Mouse (Mus musculus) frontal cortex, postnatal 25 days (tissue): ENCODE results near the gene Zfhx3.

Experiments used
- DNase-seq, 2 experiments: peaks; one replicate each; pipeline ENCODE4 v3.0.0; 2022; ENCODE audit warnings: low spot score in 2 of 2

Gene Zfhx3

GRCm38 (mm10) chr8:108748095-108748494 is 805.7 kb downstream of the Zfhx3 start:
- DNase-seq: no peak

DNA sequence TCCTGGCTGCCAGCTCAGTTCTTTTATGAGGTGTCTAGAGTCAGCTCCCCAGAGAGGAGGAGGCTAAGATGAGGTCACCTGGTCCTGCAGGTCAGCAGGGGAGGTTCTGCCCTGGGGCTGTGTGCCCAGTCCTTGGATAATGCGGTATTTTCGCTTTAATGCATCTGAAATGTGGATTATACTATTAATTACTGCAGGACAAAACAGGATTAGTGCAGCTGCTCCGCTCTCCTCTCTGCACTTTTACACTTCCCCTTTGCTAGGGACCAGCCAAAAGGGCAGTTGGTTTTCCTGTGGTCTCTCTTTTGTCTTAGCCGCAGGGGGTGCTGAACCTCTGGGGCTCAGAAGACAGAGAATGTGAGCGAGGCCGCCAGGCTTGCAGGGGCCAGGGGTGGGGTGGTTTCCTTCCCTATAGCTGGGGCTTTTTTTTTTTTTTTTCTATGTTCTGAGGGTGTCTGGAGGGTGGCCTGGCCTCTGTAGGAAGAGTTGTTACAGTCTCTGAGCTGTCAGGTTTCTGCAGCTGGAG is 806.5 kb downstream of the Zfhx3 start:
- DNase-seq: no peak

DNA sequence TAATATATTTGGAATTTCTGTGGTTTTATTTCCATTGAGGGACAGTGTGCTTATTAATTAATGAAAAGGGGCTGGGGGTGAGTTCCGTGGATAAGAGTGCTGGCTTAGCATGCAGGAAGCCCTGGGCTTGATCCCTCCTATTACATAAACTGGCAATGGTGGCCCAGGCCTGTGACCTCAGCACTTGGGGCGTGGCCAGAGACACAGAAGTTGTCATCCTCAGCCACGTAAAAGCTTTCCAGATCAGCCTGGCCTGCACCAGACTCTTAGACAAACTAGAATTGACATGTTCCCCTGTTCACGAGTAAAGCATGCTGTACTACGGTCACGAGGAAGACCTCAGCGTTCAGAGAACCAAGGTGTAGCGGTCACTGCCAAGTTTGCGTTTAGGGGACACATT is 808.4 kb downstream of the Zfhx3 start:
- DNase-seq: no peak

GRCm38 (mm10) chr8:108754556-108754955 is 812.1 kb downstream of the Zfhx3 start:
- DNase-seq: no peak

GRCm38 (mm10) chr8:108755400-108756325 is 813.2 kb downstream of the Zfhx3 start:
- no peak for DNase-seq

DNA sequence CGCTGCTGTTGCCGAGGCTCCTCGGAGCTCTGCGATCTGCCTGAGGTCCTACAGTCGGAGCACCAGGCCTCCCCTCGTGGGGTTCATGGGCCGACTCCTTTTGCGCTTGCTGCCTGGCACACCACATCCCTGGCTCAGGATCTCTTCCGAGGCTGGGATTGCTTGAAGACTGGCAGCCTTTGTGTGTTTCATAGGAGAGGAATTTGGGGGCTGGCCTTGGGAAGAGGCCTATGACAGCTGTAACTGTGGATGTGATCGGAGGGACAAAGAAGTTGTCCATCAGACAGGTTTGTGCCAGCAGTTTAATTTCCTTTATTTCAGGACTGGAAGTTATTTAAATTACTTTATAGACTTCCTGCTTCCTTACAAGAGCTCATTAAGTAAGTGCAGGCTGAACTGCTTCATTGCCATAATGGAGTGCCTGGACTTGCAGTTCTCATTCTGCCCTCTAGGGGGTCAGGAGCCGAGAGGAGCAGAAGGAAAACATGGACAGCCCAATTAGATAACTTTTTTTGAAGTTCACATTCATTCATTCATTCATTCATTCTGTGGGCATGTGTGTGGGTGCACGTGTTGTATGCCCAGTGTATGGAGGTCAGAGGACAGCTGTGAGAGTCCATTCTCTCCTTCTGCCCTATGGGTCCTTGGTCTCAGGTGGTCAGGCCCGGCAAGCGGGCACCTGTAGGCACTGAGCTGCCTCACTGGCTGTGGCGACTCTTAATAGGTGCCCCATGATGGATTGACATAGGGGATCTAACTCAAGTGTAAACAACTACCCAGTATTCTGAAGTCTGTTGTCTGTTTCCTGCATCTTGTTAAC is 817.3 kb downstream of the Zfhx3 start:
- peak; percentile 32 to 33 for DNase-seq

DNA sequence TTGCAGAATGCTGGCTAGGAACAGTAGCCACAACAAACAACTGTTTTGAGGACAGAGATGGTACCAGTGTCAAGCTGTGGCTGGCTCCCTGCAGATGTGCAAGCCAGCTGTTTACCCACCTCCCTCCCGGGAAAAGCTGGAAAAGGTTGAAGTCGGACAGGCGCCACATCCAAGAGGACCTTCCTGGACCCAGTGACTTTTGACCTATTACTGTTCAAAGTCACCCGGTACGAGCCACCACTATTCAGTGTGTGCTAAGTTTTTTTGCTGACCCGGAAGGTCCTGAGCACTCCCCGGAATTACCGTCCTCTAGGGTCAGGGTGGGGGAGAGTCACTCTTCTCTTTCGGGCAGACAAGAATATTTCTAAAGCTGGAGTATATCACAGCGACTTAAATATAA is 818.3 kb downstream of the Zfhx3 start:
- no peak for DNase-seq

GRCm38 (mm10) chr8:108762567-108762966 is 820.1 kb downstream of the Zfhx3 start:
- DNase-seq: no peak

GRCm38 (mm10) chr8:108764403-108765194 is 822.2 kb downstream of the Zfhx3 start:
- DNase-seq: no peak

DNA sequence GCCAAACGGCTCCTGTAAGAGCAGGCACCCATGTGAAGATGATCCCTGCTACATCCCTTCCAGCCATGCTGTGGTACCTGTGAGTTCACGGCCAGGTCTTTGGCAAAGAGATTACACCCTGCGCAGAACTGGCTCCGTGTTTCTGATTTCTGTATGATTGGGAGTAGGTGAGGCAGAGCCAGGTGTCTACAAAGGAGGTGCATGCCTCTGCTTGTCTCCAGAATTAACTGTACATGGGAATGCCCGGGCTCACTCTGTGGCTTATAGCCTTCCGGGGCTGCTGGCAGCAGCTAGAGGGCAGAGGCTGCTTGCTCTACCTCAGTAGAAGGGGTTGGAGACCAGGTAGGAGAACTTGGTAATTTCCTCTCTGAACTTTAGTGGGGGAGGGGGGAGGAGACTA is 823.7 kb downstream of the Zfhx3 start:
- DNase-seq: no peak

DNA sequence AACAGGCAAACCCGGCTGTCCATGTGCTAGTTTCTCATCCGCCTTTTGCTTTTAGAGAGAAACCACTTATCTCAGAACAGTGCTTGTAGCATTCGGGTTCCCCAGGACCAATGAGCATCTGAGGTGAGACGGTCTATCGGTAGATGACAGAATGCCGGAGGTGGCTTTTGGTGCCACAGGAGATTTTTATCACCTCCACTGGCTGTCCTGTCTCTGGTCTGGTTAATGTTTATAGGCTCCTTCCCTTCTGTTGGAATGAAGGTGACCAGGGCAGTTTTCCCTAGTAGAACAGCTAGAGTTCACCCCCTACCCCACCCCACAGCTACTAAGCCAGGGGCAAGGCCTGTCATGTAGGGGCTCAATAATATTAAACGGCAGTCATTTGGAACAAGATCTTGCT is 825.6 kb downstream of the Zfhx3 start:
- no peak for DNase-seq

DNA sequence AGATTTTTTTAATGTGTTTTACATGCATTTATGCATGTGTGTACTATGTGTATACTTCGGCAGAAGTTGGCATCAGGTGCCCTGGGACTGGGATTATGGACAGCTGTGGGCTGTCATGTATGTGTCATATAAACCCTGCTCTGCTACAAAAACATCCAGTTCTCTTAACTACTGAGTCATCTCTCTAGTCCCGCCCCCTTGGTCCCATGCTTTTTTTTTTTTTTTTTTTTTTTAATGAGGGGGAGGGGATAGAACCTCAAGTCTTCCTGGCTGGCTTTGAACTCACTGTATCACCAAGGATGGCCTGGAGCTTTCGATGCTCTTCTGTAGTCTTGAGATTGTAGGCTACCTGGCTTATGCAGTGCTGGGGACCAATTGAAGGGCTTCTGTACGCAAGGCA is 827.9 kb downstream of the Zfhx3 start:
- DNase-seq: no peak

GRCm38 (mm10) chr8:108773436-108773835 is 831.0 kb downstream of the Zfhx3 start:
- no peak for DNase-seq

DNA sequence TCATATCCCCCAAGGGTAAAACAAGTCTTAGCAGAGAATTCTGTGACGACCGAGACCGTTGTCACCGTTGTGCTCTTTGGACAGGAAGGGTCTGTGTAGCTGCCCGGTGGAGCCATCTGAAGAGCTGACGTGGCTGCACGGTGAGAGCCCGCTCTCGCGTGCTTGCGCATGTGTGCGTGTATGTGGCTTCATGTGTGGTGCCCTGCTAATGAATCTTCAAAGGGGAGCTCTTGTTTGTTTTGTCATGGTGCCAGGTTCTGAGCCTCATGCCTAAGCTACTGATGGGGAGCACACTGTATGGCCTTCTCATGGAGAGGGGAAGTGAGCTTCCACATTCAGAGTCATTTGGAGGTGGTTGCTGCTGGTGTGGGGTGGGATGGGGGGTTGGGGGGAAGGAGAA is 835.6 kb downstream of the Zfhx3 start:
- no peak for DNase-seq

DNA sequence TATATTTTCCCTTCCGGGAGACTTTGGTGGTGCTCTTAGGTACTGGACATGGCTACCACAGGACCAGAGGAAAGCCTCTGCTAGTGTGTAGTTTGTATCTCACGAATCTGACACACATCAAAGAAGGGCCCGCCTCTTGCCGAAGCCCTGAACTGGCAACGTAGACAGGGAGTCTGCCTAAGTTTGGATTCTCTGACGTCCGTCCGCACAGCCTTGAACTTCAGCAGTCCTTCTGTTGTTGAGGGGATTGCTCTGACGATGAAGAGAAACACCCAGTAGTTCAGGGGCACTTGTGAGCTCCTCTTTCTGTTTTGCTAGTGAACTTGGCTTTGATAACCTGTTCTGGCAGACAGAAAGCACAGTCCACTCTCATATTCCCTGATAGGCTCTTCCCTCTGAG is 836.1 kb downstream of the Zfhx3 start:
- no peak for DNase-seq

GRCm38 (mm10) chr8:108780766-108781165 is 838.3 kb downstream of the Zfhx3 start:
- no peak for DNase-seq

DNA sequence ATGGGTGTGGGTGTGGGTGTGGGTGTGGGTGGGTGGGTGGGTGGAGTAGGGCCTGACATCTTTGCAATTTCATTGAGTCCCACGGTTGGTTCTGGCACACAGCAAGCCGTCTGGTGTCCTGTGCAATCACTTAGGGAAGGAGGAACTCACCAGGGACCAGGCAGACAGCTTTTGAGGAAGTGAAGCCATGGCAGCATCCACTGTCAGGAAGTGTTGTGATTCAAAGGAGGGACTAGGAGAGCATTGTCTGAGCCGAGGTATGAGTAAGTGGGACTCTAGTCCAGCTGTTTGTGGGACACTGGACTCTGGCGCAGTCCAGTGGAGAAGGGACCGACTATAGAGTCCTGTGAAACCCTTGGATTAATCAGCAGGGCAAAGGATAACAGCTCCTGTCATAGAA is 838.7 kb downstream of the Zfhx3 start:
- no peak for DNase-seq

DNA sequence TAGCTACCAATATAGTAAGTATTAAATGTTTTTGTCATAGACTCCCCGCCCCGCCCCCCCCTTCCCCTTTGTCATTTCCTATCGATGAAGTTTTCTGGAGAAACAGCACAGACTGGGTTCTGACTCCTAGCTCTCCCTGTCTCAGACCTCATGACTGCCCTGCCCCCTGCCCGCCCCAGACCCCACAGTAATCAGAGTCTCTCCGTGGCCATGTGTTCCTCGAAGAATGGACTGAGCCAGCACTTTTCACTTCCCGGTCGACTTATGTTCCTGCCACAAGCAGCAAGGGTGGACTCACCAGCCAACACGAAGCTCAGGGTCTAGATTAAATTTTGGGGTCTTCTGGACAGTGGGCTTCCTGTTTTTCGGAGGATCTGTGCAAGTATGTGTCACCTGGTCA is 840.7 kb downstream of the Zfhx3 start:
- no peak for DNase-seq

DNA sequence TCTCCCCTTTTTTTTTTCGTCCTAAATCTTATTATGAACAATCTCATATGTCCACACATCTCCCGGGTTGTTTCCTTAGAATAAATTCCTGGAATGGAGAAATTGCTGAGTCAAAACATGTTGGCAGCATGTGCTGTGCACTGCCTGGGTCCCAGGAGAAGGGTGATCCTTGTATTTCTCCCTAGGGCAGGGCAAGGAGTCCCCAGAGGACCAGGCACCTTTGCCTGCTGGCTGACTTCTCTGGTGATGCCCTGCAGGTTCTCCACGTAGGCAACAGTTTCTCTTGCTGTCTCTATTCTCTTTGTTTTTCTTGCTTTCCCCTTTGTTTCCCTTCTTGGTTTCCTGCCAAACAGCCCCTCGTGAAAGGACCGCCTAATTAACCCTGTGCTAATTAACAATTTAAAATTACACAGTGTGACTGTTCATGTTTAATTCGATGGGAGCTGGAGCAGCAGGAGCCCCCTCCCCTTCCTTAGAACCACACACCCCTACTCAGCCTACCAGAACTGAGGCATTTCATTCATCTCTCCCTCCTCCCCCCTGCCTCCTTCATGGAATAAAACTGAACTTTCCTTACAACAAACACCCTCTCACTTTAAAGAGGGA is 845.8 kb downstream of the Zfhx3 start:
- DNase-seq: no peak

DNA sequence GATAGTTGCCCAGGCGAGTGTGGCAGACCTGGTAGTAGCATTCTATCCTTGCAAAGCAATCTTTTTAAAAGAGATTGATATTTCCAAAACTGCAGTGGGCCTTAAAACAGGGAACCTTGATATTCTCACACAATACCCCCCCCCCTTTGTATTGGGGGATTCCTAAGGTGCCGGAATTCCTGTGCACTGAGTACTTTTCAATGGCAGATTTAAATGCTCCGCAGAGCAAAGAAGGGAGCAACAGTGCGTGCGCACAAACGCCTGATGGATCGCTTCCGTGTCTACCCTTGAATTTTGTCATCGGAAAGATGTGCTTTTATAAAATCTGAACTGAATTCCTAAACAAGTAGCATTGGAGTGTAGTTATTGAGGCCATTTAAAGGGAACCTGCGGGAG is 846.3 kb downstream of the Zfhx3 start:
- DNase-seq: no peak

DNA sequence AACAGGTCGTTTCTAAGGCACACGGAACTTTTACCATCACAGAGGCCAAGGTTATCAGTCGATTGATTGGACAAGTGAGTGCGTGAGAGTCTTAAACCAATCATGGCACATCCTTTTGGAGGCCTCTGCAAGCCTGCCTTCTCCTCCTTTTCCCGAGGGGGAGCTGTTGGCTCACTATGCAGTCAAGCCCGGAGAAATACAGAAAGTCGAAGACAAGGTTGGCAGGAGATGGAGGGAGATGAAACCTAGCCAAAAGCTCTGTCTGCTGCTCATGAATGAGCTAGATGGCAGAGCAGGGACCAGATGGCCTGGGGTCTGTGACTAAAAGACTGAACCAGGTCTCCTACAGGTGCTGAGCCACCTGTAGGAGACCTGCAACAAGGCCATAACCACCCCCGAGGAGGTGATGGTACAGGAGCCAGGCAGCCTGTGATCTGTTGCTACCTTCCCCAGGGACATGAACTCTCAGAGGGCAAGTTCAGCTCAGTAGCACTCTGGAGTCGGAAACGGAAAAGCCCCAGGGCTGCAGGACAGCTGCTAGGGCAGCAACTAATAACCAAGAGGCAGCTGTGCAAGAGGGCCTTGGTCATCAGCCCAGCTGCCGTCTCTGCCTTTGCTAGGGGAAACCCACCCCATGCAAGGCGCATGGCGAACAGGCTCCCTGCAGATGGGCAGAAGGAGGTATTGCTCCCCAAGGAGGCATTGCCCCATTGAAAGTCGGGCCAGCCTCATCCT is 848.3 kb downstream of the Zfhx3 start:
- peak; percentile 20 to 49 for DNase-seq
